Mouse (Mus musculus) cerebellum, postnatal 4 days (tissue): Measurements from ENCODE around the gene Mymx.
"Not testable (repeated sequence)": the region's sequence is repeated elsewhere in the genome, so short reads cannot be mapped to it uniquely, and the experiment has no call there.

Source experiments
- DNase-seq, 2 experiments: peaks; one replicate each; pipeline ENCODE4 v3.0.0; 2022; ENCODE audit warnings: low spot score in 2 of 2, mixed read lengths in 1 of 2

Mymx gene

DNA sequence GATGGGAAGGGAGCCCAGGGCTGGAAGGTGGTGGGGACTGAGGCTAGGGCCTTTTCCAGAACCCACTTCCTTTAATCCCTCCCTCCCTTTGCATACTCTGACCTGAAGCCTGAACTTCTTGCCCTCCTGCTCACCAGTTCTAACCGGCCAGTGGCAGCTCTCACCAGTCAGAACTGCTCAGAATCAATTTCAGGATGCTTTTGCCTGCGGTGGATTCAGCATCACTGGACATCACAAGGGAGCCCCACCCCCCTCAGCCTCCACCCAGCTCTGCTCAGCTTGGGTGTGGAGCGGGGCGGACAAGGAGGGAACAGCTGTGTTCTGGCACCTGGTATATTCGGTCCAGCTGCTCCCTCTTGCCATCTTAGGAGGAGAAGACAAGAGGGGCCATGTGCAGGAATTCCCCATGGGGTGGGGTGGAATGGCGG lies at the start of gene Mymx:
TSS of gene Mymx (minus strand) at position 226 of the 428 bp plus-strand sequence.
- no peak for DNase-seq

DNA sequence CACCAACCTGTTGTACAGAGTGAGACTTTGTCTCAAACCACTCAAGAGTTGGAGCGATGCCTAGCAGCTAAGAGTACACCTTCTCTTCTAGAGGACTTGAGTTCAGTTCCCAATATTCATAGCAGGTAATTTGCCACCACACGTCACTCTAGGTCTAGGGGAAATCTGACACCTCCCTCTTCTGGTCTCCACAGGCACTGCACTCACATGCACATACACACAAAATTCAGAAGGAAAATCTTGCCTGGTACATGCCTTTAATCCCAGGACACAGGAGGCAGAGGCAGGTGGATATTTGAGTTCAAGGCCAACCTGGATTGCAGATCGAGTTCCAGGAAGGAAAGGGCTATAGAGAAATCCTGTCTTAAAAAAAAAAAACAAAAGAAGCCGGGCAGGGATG lies 42.3 kb upstream of the Mymx start:
- no peak for DNase-seq

DNA sequence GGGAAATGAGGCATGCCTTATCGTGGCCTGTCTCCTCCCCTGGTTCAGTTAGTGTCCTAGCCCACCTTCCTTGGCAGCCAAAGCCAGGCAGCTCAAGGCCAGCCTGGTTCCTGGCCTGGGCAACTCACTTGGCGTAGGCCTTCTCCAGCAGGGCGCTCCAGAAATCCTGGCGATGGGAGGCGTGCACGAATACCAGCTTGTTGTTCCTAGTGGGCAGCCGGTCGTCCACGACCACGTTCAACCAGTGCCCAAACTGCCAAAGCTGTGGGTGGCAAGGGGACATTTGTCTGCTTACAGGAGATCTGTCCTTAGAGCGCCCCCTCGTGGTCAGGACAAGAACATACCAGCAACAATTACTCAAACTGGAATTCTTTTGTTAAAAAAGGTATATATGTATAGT lies 40.8 kb upstream of the Mymx start:
- DNase-seq, result peak; percentile 57 to 87

DNA sequence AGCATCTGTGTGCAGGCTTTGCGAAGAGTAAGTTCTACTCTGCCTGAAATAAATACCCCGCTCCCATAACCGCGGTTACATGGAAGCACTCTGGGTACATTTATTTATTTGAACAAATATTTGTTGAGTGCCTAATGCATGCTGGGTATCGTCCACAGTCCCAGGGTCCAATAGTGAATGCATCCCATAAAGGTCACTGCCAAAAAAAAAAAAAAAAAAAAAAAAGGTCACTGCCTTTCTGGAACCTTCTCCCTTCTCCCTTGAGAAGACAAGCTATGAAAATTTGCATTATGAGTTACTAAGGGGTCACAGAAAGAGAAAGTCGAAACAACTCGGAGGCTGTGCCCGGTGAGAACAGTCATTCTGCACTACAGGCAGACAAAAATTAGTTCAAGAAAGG lies 40.1 kb upstream of the Mymx start:
- no peak for DNase-seq

DNA sequence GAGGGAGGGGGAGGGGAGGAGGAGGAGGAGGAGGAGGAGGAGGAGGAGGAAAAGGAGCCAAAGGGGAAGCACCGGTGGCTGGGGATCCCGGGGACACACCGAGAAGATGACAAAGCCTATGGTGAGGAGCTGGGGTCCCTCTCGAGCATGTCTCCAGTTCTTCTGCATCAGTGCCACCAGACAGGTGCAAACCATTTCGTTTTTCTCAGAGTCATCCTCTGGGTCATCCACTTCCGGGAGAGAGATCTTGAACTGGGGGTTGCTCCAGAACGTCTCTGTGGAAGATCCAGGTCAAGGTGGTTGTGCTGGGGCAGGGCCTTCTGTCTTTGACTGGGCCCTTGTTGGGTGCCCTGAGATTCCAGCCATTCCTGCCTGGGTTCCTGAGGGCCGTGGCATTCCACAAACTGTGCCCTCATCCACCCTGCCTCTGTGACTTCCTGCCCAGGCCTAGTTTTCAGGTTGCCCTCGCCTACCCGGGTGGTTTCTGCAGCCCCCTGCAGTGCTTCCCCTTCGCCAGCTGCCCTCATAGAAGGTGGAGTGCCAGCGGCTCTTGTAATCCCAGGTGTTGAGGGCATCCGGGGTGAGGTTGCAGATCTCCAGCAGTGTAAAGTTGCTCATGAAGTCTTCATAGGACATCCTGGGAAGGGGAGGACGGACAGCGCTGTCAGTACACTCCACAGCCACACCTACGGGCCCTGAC lies 36.8 kb upstream of the Mymx start:
- DNase-seq, result no peak

DNA sequence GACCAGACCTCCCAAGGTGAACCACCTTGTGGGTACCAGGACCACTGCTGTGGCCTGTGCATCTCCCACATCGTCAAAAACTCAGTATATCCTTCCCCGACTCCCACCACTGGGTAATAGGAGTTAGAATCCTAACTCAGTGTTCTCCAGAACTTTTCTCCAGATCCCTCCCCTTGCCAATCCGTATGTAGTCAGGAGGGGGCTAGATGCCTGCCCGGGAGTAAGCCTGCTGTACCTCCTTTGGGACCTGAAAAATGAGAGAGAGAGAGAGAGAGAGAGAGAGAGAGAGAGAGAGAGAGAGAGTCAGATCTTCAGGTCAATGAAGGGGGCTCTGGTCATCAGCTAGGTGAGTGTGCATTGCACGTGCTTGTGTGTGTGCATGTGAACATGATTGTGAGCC lies 32.1 kb upstream of the Mymx start:
- no peak for DNase-seq

DNA sequence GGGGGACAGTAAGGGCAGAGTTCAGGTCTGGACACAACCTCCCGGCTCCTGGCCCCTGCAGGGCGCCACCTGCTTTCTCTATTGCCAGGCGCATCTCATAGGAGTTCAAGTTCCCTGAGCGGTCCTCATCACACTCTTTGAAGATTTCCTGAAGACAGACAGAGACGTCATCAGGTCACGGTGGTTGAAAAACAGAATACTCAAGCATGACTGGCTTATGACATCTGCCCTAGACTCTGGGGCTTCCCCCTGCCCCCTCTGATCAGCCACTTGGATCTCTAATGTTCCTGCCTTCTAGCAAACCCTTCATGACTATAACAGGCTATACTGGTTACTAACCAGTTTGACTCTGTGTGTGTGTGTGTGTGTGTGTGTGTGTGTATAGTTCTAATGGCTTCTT lies 30.0 kb upstream of the Mymx start:
- DNase-seq, result no peak

DNA sequence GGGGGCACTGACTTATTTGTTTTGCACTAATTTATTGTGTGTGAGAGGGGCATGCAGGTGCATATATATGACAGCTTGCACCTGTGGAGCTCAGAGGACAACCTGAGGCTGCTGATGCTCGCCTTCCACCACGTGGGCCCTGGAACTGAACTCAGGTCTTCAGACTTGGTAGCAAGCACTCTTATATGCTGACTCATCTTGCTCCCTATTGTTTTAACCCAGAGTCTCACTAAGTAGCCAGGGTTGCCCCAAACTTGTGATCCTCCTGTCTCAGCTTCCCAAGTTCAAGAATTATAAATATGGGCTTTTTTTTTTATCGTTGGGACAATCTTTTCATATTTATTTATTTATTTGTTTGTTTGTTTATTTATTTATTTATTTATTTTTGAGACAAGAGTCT lies 29.1 kb upstream of the Mymx start:
- no peak for DNase-seq

DNA sequence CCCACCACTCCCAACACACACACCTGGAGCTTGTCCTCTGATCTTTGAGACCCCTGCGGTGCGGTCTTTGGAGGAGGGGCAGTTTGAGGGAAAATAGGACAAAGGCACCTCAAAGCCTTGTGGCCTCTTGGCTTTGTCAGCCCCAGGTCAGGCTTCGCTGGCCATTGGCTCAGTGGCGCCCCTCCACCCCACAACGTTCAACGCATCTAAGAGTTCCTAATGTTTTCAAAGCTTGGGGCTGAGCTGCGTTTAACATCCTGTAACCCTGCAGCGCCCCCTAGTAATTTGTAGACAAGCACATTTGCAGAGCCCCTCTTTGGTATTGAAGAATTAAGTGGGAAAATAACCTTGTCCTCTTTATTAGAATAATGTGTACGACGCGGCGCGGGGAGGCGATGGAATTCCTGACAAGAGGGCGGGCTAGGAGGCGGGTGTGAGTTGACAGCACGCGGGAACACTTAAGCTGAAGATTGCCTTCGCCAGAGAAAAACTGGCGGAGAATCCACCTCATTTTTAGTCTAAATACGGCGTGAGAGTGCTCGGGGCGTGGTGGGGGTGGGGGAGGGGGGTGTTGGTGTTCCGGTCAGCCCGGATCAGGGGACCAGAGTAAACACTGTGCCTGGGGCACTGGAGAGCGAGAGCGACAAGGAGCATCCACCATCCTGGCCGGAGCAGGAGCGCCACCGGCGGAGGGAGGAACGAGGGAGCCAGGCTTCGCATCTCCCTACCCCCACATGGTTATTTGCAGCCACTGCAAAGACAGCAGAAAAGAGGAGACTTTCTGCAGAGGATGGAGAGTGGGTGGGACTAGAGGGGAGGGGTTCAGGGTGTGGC lies 28.2 kb upstream of the Mymx start:
- peak; percentile 47 to 74 for DNase-seq

DNA sequence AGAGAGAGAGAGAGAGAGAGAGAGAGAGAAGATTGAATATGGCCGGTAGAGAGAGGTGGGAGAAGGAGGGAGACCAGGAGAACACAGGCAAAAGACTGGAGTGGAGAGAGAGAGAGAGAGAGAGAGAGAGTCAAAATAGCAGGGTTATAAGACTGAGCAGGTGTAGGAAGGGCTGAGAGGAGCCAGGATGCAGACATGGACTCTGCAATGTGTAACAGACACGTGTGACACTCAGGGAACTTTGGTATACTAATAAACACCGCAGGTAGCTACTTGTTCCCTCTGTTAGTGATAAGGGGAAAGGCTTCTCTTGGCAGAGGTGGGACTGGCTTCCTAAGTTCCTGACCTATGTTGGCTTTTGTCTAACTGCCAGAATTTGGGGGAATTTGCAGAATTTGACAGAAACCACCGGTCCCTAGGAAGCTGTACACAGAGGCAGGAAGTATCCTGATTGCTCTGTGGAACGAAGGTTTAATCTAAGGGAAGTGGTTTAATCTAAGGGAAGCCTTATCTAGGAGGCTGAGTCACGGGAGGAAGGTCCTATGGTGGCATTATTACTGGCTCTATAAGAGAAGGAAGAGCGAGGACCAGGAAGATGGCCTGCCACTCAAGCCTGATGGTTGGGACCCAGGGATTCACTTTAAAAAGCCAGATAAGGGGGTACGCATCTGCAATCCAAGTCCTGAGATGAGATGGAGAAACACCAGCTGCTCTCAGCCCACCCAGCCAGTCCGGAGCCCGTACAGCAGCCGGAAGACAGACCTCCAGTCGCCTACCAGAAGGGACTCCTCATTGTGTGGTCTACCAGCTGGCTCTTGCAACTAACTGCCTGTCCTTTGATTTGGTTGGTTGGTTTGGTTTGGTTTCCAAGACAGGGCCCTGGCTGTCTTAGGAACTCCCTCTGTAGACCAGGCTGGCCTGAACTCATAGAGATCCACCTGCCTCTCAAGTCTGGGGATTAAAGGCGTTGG lies 27.3 kb upstream of the Mymx start:
- DNase-seq, result peak in 1 of 2 experiments; percentile 50

DNA sequence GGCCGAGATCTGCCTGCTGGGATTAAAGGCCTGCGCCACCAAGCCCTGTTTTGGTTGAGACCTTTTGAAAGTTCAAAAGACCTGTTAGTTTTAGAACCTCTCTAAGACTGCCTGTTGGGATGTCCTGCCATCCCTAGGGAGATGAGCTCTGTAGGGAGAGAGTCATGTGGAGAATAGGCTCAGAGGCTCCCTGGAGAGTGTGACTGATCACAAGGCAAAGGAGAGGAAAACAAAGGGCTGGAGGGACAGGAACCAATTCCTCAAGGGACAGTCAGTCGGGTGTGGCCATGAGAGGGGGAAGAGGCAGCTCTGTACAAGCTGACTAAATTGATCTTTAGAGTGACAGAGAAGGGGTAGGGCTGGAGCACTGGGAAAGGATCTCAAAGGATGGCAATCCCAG lies 26.3 kb upstream of the Mymx start:
- DNase-seq, result no peak

DNA sequence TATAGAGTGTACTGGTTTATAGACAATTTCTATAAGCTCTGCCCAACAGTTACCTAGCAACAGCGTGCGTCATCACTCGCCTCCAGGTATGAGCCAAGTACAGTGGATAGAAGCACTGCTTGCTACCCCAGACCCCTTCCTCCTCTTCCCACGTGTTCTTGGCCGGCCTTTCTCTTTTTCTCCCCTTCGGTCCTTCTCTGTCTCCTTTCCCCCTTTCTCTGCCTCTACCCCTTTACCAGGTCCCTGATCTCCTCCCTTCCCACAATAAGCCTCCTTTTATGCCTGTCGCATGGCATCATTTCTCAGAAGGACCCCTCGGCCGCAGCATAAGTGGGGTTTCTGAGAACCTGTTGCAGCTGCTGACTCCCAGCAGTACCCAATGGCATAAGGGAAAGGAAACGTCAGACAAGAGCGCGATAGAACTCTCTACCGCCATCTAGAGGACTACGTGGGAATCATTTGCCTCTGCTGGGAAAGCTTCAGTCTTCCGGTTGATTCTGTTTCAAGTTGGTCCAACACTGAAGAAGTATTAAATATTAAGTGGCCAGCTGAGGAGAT lies 24.8 kb upstream of the Mymx start:
- peak in 1 of 2 experiments; percentile 75 for DNase-seq

DNA sequence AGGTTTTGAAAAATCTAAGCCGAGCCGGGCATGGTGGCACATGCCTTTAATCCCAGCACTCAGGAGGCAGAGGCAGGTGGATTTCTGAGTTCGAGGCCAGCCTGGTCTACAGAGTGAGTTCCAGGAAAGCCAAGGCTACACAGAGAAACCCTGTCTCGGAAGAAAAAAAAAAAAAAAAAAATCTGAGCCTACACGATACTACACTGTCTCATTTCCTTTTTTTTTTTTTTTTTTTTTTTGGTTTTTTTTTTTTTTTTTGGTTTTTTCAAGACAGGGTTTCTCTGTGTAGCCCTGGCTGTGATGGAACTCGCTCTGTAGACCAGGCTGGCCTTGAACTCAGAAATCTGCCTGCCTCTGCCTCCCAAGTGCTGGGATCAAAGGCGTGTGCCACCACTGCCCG lies 21.5 kb upstream of the Mymx start:
- not testable (repeated sequence) for DNase-seq

DNA sequence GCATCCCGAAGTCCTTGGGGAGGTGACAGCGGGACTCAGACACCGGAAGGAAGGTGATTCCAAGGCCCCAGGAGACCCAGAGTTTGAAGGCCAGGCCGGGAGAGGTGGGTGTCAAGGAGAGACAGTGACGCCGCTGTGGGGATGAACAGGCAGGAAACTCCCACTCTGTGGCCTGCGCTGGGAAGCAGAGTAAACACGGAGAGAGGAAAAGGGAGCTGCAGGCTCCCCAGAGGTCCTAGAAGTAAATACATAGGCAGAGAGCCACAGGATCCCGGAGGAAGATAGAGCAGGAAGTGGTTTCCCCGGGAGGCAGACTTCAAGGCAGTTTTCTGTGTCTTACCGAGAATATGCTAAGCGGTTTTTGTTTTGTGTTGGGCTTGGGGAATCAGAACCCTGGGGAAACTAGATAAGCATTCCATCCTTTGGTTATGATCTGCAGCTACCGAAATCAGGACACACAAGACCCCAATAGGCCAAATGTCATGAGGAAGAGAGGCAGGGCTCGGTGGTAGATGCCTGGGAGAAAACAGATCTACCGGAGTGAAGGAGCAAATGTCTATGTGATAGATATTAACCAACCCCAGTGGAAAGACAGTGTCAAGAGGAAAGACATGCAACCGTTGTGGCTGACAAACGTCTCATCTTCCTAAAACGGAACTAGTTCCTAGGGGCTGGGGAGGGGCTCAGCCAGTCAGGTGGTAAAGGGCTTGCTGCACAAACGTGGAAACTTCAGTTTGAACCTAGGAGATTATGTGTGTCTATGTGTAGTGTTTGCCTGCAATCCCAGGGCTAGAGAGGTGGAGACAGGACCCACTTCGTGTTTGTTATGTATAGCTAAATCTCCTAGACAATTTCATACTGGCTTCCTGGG lies 17.7 kb upstream of the Mymx start:
- no peak for DNase-seq

DNA sequence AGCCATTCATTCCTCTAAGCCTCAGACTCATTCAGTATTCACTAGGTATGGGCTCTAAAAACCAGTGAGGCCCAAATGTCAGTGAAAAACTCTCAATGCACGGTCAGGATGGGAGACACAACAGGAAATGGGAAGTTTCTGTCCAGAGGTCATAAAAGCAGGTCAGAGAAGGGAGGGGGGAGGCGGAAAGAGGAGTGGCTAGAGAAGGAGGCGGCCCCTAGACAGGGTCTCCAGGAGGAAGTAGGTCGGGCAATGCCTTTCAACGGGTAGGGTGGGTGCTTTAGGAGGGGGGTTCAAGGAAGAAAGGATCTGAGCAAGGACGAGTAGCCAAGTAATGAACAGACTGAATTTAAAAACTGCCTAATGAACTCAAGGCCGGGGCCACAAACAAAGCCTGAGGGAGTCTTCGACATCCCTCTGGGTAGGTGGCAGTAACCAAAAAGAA lies 17.1 kb upstream of the Mymx start:
- no peak for DNase-seq

DNA sequence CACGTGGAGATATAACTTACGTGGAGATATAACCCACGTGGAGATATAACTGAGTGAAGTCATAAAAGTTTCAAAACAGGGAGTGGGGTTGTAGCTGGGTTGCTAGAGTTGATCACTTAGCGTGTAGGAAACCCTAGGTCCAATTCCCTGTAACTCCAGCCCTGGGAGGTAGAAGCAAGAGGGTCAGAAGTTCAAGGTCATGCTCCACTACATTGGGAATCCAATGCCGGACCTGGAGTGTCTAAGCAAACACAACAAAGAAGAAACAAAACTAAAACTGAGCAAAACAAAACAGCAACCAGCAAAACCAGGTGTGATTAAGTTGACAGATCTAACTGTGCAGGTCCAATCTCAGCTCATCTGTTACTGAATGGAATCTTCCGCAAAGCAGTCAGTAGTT lies 15.8 kb upstream of the Mymx start:
- no peak for DNase-seq

DNA sequence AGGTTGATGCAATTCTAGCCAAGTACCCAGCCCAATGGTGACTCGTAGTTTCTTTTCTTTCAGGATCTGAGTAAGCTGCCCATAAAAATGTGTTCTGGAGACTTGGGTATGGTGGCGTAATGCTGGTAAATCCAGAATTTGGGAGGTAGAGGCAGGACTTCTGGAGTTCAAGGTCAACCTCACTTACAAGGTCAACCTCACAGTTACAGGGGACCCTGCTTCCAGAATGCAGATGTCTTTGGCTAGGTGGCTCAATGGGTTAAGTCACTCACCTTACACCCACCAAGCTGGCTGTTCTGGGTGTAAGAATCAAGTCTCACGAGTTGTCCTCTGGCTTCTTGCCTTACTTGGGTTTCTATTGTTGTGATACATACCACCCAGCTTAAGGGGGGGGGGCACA lies 14.8 kb upstream of the Mymx start:
- no peak for DNase-seq

DNA sequence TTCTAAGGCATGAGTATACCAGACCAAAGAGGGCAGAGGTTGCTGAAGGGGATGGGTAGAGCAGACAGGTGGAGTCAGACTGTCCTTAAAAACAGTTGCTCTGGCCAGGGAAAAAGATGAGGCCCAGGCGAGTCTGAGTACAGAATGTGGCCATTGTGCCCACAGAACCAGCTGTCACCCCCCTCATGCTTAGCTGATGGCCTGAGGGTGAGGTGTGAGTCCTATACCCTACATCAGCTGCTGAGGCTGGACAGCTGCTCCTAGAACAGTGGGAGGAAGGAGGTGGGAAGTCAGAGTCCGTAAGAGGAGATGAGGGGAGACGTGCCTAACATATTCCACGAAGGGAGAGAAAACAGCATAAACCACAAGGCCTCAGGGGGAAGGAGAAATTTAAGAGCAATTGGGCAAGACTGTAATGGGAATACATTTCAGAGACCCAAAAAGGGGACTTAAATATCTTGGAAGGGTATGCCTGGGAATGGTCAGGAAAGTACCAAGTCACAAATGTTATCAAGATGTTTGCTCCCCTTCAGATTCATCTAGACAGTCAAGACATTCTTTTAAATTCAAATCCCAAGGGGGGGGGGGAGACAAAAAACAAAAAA lies 14.2 kb upstream of the Mymx start:
- no peak for DNase-seq

DNA sequence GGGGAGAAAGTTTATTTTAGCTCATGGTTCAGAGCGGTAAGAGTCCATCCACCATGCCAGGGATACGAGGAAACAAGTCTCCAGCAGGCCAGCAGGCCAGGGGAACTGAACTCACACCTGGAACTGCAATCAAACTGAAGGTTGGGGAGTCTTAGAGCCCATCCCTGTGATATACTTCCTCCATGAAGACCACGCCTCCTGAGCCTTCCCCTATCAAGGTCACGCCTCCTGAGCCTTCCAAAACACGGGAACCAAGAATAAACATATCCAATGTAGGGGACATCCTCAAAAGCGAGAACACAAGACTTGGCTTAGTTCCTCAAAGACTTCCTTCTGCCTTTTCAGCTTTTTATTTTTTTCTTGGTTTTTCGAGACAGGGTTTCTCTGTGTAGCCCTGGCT lies 11.0 kb upstream of the Mymx start:
- DNase-seq, result no peak

DNA sequence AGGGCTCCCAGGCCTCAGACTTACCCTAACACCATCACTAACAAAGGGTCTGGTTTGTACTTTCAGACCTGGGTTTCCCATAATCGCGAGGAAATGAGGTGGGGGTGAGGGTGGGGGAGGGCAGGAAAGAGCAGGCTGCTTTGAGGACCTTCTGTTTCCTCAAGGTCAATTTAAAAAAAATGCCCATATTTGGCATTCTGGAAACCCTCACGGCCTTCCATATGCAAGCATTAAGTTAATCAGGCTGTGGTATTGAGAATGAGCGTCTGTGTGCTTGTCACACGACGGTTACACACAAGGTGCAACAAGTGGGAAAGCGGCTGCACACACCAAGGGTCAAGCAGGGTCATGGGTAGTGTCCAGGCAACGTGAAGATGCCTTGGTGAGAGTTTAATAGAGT lies 10.1 kb upstream of the Mymx start:
- DNase-seq, result no peak
